In the genomic region with DNA sequence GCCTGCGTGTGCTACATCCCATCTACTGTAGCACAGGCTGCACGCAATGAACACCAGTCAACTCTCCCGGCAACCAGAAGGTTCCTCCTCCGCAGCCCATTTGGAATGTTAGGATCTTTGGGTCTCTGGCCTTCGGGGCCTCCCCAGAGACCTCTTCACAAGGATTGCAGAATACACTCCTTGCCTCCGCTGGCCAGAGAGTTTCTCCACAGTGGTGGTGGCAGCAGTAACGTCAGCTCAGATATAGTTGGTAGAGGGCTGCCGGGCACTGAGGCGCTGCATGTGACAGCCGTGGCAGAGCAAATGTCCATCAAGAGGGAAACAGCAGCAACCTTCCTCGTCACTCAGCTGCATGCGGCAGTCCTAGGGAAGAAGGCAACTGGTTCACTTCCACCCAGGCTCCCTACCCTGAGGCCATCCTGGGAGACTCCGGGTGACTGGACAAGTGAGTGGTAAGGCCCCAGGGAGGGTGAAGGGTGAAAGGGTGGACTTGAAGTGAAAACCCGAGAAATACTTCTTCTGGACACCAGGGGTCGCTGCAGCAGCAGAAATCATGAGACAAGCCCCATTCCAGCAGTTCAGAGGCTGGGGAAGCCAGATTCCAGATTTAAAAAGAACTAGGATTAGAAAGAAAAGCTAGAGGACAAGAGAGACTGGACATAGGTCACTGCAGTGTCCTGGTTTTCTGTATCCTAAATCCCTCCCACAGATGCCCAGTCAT, we compare ENCODE assay signal across 8 mouse cellular contexts. TPM values are rescaled to one million over a fixed set of nuclear protein-coding genes. Genes with fewer than 3 reads are reported as not detected.
DNase-seq lines count a peak whose midpoint lies in the region; ATAC-seq and TF ChIP-seq lines count a peak whose summit lies in the region.

No protein-coding gene starts in this region.

- H3K4me3 ChIP-seq in midbrain, embryonic 12.5 days = no peak overlapping the region
- no peak overlapping the region for H3K4me3 ChIP-seq in midbrain, embryonic 16.5 days (ENCODE audit: low read depth, low read length)
- H3K4me3 ChIP-seq in forebrain, postnatal 0 days (ENCODE audit: low read depth, low read length) = no peak overlapping the region
- no peak overlapping the region for H3K4me3 ChIP-seq in midbrain, embryonic 14.5 days (replicated peaks; ENCODE audit: low read depth, low read length)

- H3K4me2 ChIP-seq in midbrain, embryonic 12.5 days (replicated peaks) = no peak overlapping the region
- H3K4me2 ChIP-seq in midbrain, embryonic 16.5 days (ENCODE audit: low read length) = no peak overlapping the region
- H3K4me2 ChIP-seq in forebrain, postnatal 0 days (ENCODE audit: low read depth) = no peak overlapping the region
- H3K4me2 ChIP-seq in midbrain, embryonic 14.5 days (ENCODE audit: low read length) = no peak overlapping the region

- intact Hi-C loops in left cerebral cortex, postnatal 14 days (cut with DNase I) = loop anchor here (1.0 to 5.0 kb wide), 2 partner anchors 42 to 73 kb away; no protein-coding TSS in a partner anchor

- no peaks in the 10 kb centered on the region for H3K27me3 ChIP-seq in midbrain, embryonic 12.5 days
- H3K27me3 ChIP-seq in midbrain, embryonic 16.5 days (ENCODE audit: control insufficient read depth, insufficient read depth, low read depth, low read length) = no peaks in the 10 kb centered on the region
- H3K27me3 ChIP-seq in forebrain, postnatal 0 days (ENCODE audit: insufficient read depth, low read length) = peaks cover 6% of the 10 kb centered on the region
- H3K27me3 ChIP-seq in midbrain, embryonic 14.5 days (ENCODE audit: control insufficient read depth, insufficient read depth, low read length) = peaks cover 4% of the 10 kb centered on the region; the same call in 1 of the 2 replicates

- 0 out of 2 replicates have a peak overlapping the region, but pooled peaks have one; percentile 15 for H3K27ac ChIP-seq in midbrain, embryonic 12.5 days (replicated peaks)
- no peak overlapping the region for H3K27ac ChIP-seq in midbrain, embryonic 16.5 days (ENCODE audit: low read length)
- H3K27ac ChIP-seq in forebrain, postnatal 0 days (ENCODE audit: low read depth, low read length) = no peak overlapping the region
- no peak overlapping the region for H3K27ac ChIP-seq in midbrain, embryonic 14.5 days (replicated peaks; ENCODE audit: low read depth, low read length)

- H3K36me3 ChIP-seq in midbrain, embryonic 12.5 days = peaks cover 27% of the 10 kb centered on the region
- no peaks in the 10 kb centered on the region for H3K36me3 ChIP-seq in midbrain, embryonic 16.5 days (ENCODE audit: control insufficient read depth, insufficient read depth, low read length)
- no peaks in the 10 kb centered on the region for H3K36me3 ChIP-seq in forebrain, postnatal 0 days (ENCODE audit: insufficient read depth)
- H3K36me3 ChIP-seq in midbrain, embryonic 14.5 days (ENCODE audit: control insufficient read depth, insufficient read depth, low read length) = peaks cover 3% of the 10 kb centered on the region; the same call in 1 of the 2 replicates

- TF ChIP-seq CTCF in forebrain, postnatal 0 days (IDR thresholded peaks at IDR 0.05; ENCODE audit: low read depth) = peak; percentile 83

- H3K9me3 ChIP-seq in midbrain, embryonic 12.5 days = no peaks in the 10 kb centered on the region
- H3K9me3 ChIP-seq in midbrain, embryonic 16.5 days (replicated peaks; ENCODE audit: control insufficient read depth, low read length, poor library complexity, severe bottlenecking) = no peaks in the 10 kb centered on the region
- H3K9me3 ChIP-seq in forebrain, postnatal 0 days (ENCODE audit: low read length) = no peaks in the 10 kb centered on the region
- no peaks in the 10 kb centered on the region for H3K9me3 ChIP-seq in midbrain, embryonic 14.5 days (ENCODE audit: control insufficient read depth, low read length)

- WGBS in midbrain, embryonic 12.5 days = 74% methylated on average over 15 of the region's 15 CpGs
- WGBS in midbrain, embryonic 16.5 days = 76% methylated on average over 15 of the region's 15 CpGs
- 72% methylated on average over 15 of the region's 15 CpGs for WGBS in forebrain, postnatal 0 days
- WGBS in midbrain, embryonic 14.5 days = 75% methylated on average over 15 of the region's 15 CpGs

- ATAC-seq in midbrain, embryonic 12.5 days (ENCODE audit: low FRiP score, low read depth) = no peak
- ATAC-seq in midbrain, embryonic 16.5 days = no peak
- ATAC-seq in cerebellum, adult (ENCODE audit: insufficient number of reproducible peaks, low FRiP score, low TSS enrichment) = 0 out of 2 replicates have a peak, but pooled peaks have one; percentile 26
- peak; percentile 53; the same call in 1 of the 2 replicates for ATAC-seq in forebrain, postnatal 0 days
- ATAC-seq in midbrain, embryonic 14.5 days (ENCODE audit: low FRiP score, low TSS enrichment) = peak; percentile 15; the same call in 1 of the 2 replicates

- peaks cover 39% of the 10 kb centered on the region for H3K4me1 ChIP-seq in midbrain, embryonic 12.5 days
- peaks cover 8% of the 10 kb centered on the region for H3K4me1 ChIP-seq in midbrain, embryonic 16.5 days (ENCODE audit: control insufficient read depth, insufficient read depth, low read length)
- no peaks in the 10 kb centered on the region; the same call in 1 of the 2 replicates for H3K4me1 ChIP-seq in forebrain, postnatal 0 days (ENCODE audit: insufficient read depth)
- peaks cover 17% of the 10 kb centered on the region for H3K4me1 ChIP-seq in midbrain, embryonic 14.5 days (ENCODE audit: control insufficient read depth, insufficient read depth, low read length)

- peak; percentile 78 for DNase-seq in forebrain, postnatal 0 days
- peak; percentile 84 for DNase-seq in heart, postnatal 4 days
- peak; percentile 70 to 79 for DNase-seq in left cerebral cortex, postnatal 14 days (ENCODE audit: low spot score in 2 of 2)
- peak; percentile 84 for DNase-seq in midbrain, embryonic 14.5 days
- peak; percentile 67 to 85 for DNase-seq in spleen, postnatal 4 days (ENCODE audit: low spot score in 2 of 2)

- H3K9ac ChIP-seq in midbrain, embryonic 12.5 days (replicated peaks) = no peak overlapping the region
- H3K9ac ChIP-seq in midbrain, embryonic 16.5 days (ENCODE audit: low read depth, low read length) = no peak overlapping the region
- no peak overlapping the region for H3K9ac ChIP-seq in forebrain, postnatal 0 days
- H3K9ac ChIP-seq in midbrain, embryonic 14.5 days (replicated peaks; ENCODE audit: low read length) = no peak overlapping the region

RNA-seq across cellular contexts. Expression of a gene that starts 8.5 kb away (rescaled TPM):
- polyA plus RNA-seq in midbrain, embryonic 12.5 days (2016; fragmentation: Nextera tagmentation; extraction: Ambion mirVana) = 41.6 and 46.6 TPM in 2 replicates
- 4.6 and 5.5 TPM in 2 replicates for polyA plus RNA-seq in midbrain, embryonic 16.5 days (2015; fragmentation: Nextera tagmentation; extraction: Ambion mirVana)
- 4.4 and 6.6 TPM in 2 replicates for total RNA-seq in forebrain, postnatal 0 days (2014; rRNA removed)
- polyA plus RNA-seq in forebrain, postnatal 0 days (2015; fragmentation: Nextera tagmentation; extraction: Ambion mirVana) = 4.4 and 4.5 TPM in 2 replicates
- 10 to 100 TPM; 19.4 to 20.3 TPM for total RNA-seq in heart, postnatal 4 days (2021)
- total RNA-seq in left cerebral cortex, postnatal 14 days (2021) = 1 to 10 TPM; 2.7 to 3.1 TPM
- polyA plus RNA-seq in midbrain, embryonic 14.5 days (2014; fragmentation: Nextera tagmentation; extraction: Ambion mirVana) = 3.6 and 4.8 TPM in 2 replicates

RNA-seq across cellular contexts. Expression of a gene that starts 14.4 kb away (rescaled TPM):
- 32.4 and 35.0 TPM in 2 replicates for polyA plus RNA-seq in midbrain, embryonic 12.5 days (2016; fragmentation: Nextera tagmentation; extraction: Ambion mirVana)
- polyA plus RNA-seq in midbrain, embryonic 16.5 days (2015; fragmentation: Nextera tagmentation; extraction: Ambion mirVana) = 12.9 and 13.1 TPM in 2 replicates
- total RNA-seq in forebrain, postnatal 0 days (2014; rRNA removed) = 21.3 and 23.1 TPM in 2 replicates
- polyA plus RNA-seq in forebrain, postnatal 0 days (2015; fragmentation: Nextera tagmentation; extraction: Ambion mirVana) = 17.9 and 19.5 TPM in 2 replicates
- total RNA-seq in heart, postnatal 4 days (2021) = 10 to 100 TPM; 30.6 to 32.7 TPM
- 1 to 10 TPM; 2.4 to 4.9 TPM for total RNA-seq in left cerebral cortex, postnatal 14 days (2021)
- polyA plus RNA-seq in midbrain, embryonic 14.5 days (2014; fragmentation: Nextera tagmentation; extraction: Ambion mirVana) = 13.3 and 14.7 TPM in 2 replicates

RNA-seq across cellular contexts. Expression of a gene that starts 36.9 kb away (rescaled TPM):
- polyA plus RNA-seq in midbrain, embryonic 12.5 days (2016; fragmentation: Nextera tagmentation; extraction: Ambion mirVana) = 8.2 and 10.4 TPM in 2 replicates
- polyA plus RNA-seq in midbrain, embryonic 16.5 days (2015; fragmentation: Nextera tagmentation; extraction: Ambion mirVana) = 5.2 and 5.6 TPM in 2 replicates
- 6.5 and 12.8 TPM in 2 replicates for total RNA-seq in forebrain, postnatal 0 days (2014; rRNA removed)
- polyA plus RNA-seq in forebrain, postnatal 0 days (2015; fragmentation: Nextera tagmentation; extraction: Ambion mirVana) = 2.2 and 3.1 TPM in 2 replicates
- total RNA-seq in heart, postnatal 4 days (2021) = 1 to 10 TPM; 4.9 to 6.6 TPM
- 1 to 10 TPM; 4.4 to 7.4 TPM for total RNA-seq in left cerebral cortex, postnatal 14 days (2021)
- polyA plus RNA-seq in midbrain, embryonic 14.5 days (2014; fragmentation: Nextera tagmentation; extraction: Ambion mirVana) = 5.4 and 6.1 TPM in 2 replicates

RNA-seq across cellular contexts. Expression of a gene that starts 49.0 kb away (rescaled TPM):
- polyA plus RNA-seq in midbrain, embryonic 12.5 days (2016; fragmentation: Nextera tagmentation; extraction: Ambion mirVana) = 363 and 400 TPM in 2 replicates
- polyA plus RNA-seq in midbrain, embryonic 16.5 days (2015; fragmentation: Nextera tagmentation; extraction: Ambion mirVana) = 412 and 432 TPM in 2 replicates
- total RNA-seq in forebrain, postnatal 0 days (2014; rRNA removed) = 180 and 239 TPM in 2 replicates
- polyA plus RNA-seq in forebrain, postnatal 0 days (2015; fragmentation: Nextera tagmentation; extraction: Ambion mirVana) = 420 and 499 TPM in 2 replicates
- total RNA-seq in heart, postnatal 4 days (2021) = 100 to 1,000 TPM; 192 to 198 TPM
- 100 to 1,000 TPM; 185 to 188 TPM for total RNA-seq in left cerebral cortex, postnatal 14 days (2021)
- polyA plus RNA-seq in midbrain, embryonic 14.5 days (2014; fragmentation: Nextera tagmentation; extraction: Ambion mirVana) = 409 and 454 TPM in 2 replicates

RNA-seq across cellular contexts. Expression of a gene that starts 51.5 kb away (rescaled TPM):
- polyA plus RNA-seq in midbrain, embryonic 12.5 days (2016; fragmentation: Nextera tagmentation; extraction: Ambion mirVana) = 117 and 119 TPM in 2 replicates
- 105 and 106 TPM in 2 replicates for polyA plus RNA-seq in midbrain, embryonic 16.5 days (2015; fragmentation: Nextera tagmentation; extraction: Ambion mirVana)
- 85.4 and 87.1 TPM in 2 replicates for total RNA-seq in forebrain, postnatal 0 days (2014; rRNA removed)
- 87.0 and 100 TPM in 2 replicates for polyA plus RNA-seq in forebrain, postnatal 0 days (2015; fragmentation: Nextera tagmentation; extraction: Ambion mirVana)
- 10 to 100 TPM; 36.2 to 36.5 TPM for total RNA-seq in heart, postnatal 4 days (2021)
- total RNA-seq in left cerebral cortex, postnatal 14 days (2021) = 10 to 100 TPM; 69.4 to 72.0 TPM
- 76.9 and 92.5 TPM in 2 replicates for polyA plus RNA-seq in midbrain, embryonic 14.5 days (2014; fragmentation: Nextera tagmentation; extraction: Ambion mirVana)

Comparison
In these comparisons a context has a peak if more than half of its experiments do, and no peak if none do; other contexts are left out.
1. ATAC-seq: peak in cerebellum, adult (single experiment), forebrain, postnatal 0 days (single experiment) and midbrain, embryonic 14.5 days (single experiment); none in midbrain, embryonic 12.5 days (single experiment) and midbrain, embryonic 16.5 days (single experiment).
2. Peak in every context shown above with its lines, with median percentiles within 50 percentile points of each other: DNase-seq.